Mouse (Mus musculus): ENCODE data around the gene Il1rl2.

Gene Il1rl2

GRCm38 (mm10) chr1:40380111-40380510, 55.7 kb downstream of the Il1rl2 start:
- DNase-seq (ENCODE audit: low spot score in 2 of 2): peak; percentile 75 to 84

DNA sequence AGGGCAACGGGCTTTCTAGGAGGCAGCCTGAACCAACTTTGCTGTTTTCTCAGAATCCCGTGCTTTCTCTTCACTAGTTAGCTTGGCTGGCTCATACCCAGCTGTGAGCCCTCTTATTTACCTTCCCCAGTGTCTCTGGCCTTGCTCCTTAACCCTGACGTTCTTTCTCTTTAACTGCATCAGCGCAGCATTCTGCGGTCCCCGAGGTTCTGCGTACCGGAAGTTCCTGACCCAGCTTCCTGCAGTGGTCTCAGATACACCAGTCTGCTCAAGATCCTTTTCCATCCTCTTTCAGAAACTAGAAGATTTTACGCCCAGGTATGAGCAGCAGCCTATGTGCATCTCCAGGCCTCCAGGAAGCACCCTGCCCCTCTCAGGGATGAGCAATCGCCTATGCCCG, 56.6 kb downstream of the Il1rl2 start:
- DNase-seq (ENCODE audit: low spot score in 2 of 2): no peak

GRCm38 (mm10) chr1:40382841-40383240, 58.4 kb downstream of the Il1rl2 start:
- no peak for DNase-seq (ENCODE audit: low spot score in 2 of 2)

- no peak for DNase-seq (ENCODE audit: low spot score in 2 of 2)
Measured at GRCm38 (mm10) chr1:40384931-40385545, 60.6 kb downstream of the Il1rl2 start.

DNA sequence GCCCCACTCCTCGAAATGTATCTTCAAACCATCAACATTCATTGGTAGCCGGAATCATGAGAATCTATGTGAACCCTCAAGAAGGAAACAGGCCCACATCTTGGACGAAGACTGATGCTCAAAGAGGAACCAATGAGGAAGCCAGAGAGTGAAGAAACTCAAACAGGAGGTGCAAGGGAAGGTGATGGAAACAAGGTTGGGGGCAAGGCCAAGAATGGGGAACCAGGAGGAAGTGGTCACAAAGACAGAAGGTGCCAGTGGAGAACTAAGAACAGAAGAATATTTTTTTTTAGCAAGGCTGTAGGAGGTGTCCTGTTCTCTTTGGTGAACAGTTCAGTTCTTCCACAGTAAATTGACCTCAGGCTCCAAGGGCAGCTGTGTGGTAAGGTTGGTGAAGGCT, 67.0 kb downstream of the Il1rl2 start:
- DNase-seq (ENCODE audit: low spot score in 2 of 2): no peak

- no peak for DNase-seq (ENCODE audit: low spot score in 2 of 2)
Measured at GRCm38 (mm10) chr1:40392535-40392934, 68.1 kb downstream of the Il1rl2 start.

GRCm38 (mm10) chr1:40393214-40393613, 68.8 kb downstream of the Il1rl2 start:
- no peak for DNase-seq (ENCODE audit: low spot score in 2 of 2)

DNA sequence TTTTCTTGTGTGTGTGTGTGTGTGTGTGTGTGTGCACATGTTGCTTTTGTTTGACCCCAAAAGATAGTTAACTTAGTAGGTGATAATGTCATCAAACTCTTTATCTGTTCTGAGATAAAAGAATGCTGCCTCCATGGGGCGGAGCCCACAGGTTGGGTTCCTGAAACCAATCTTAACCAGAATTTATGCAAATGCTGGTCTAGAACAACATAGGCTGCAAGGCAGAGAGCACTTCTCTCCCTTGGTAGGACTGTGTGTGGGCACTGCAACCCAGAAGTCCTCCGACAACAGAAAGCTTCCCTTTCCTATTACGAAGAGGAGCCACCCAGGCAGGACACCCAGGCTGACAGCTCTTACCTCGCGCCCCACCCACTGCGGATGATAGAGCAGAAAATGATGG, 75.2 kb downstream of the Il1rl2 start:
- no peak for DNase-seq (ENCODE audit: low spot score in 2 of 2)

DNA sequence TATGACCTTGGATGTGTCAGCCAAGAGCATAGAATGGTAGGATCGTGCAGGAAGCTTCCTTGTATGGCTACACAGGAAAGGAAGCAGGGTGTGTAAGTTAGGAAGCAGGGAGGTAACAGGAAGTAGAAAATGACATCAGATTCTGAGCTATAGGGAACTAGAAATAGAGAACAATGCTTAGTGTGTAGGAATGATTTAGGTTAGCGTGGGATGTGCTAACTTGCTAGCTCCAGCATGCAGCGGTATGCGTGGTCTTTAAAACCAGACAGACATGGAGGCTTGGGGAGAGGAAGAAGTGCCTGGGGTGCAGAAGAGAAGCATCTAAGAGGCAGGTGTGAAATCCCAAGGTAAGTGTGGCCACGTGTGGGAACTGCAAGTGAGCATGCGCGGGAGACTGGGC, 80.3 kb downstream of the Il1rl2 start:
- DNase-seq (ENCODE audit: low spot score in 2 of 2): no peak

GRCm38 (mm10) chr1:40409882-40410281, 85.5 kb downstream of the Il1rl2 start:
- DNase-seq (ENCODE audit: low spot score in 2 of 2): no peak

GRCm38 (mm10) chr1:40413039-40413438, 88.6 kb downstream of the Il1rl2 start:
- no peak for DNase-seq (ENCODE audit: low spot score in 2 of 2)

GRCm38 (mm10) chr1:40414276-40414675, 89.9 kb downstream of the Il1rl2 start:
- DNase-seq (ENCODE audit: low spot score in 2 of 2): no peak

- DNase-seq (ENCODE audit: low spot score in 2 of 2): no peak
Measured at GRCm38 (mm10) chr1:40414863-40415656, 90.7 kb downstream of the Il1rl2 start.

- no peak for DNase-seq (ENCODE audit: low spot score in 2 of 2)
Measured at GRCm38 (mm10) chr1:40417034-40417433, 92.6 kb downstream of the Il1rl2 start.
